Mouse (Mus musculus) limb, embryonic 15.5 days (tissue): ENCODE results near the gene Cercam. TPM values are rescaled to one million over a fixed set of nuclear protein-coding genes. Genes with fewer than 3 reads are reported as not detected.

Experiments used
- ATAC-seq: fragments of 200-750 bp; cut with Nextera tagmentation; 2 replicates; pipeline ENCODE4 v1.8.0; 2017; ENCODE audit warnings: low read depth, moderate TSS enrichment; ENCODE audit not compliant: insufficient number of reproducible peaks, low FRiP score, low TSS enrichment
- H3K27ac ChIP-seq: fragments of 300-500 bp; sonication (generic); 2 replicates; pipeline ENCODE4 v1.5.1; 2015; ENCODE audit warnings: moderate library complexity, mild to moderate bottlenecking, inconsistent platforms
- H3K27me3 ChIP-seq: fragments of 300-500 bp; sonication (generic); 2 replicates; pipeline ENCODE4 v1.6.1; 2015; ENCODE audit warnings: inconsistent platforms
- H3K36me3 ChIP-seq: fragments of 300-500 bp; sonication (generic); 2 replicates; pipeline ENCODE4 v1.6.1; 2015; ENCODE audit warnings: inconsistent platforms
- H3K4me1 ChIP-seq: fragments of 300-500 bp; sonication (generic); 2 replicates; pipeline ENCODE4 v1.6.1; 2015; ENCODE audit warnings: inconsistent platforms
- H3K4me2 ChIP-seq: fragments of 300-500 bp; sonication (generic); 2 replicates; pipeline ENCODE4 v1.6.1; 2015; ENCODE audit warnings: mild to moderate bottlenecking, inconsistent platforms
- H3K4me3 ChIP-seq: fragments of 300-500 bp; sonication (generic); 2 replicates; pipeline ENCODE4 v1.5.1; 2015; ENCODE audit warnings: mild to moderate bottlenecking, inconsistent platforms
- H3K9ac ChIP-seq: fragments of 300-500 bp; sonication (generic); 2 replicates; pipeline ENCODE4 v1.6.1; 2015; ENCODE audit warnings: inconsistent platforms
- H3K9me3 ChIP-seq: fragments of 300-500 bp; sonication (generic); 2 replicates; pipeline ENCODE4 v1.6.1; 2016; ENCODE audit warnings: inconsistent platforms
- WGBS: fragments of 180-500 bp; shearing (Covaris S2); methylation state at CpG from one replicate; pipeline ENCODE4 v1.1.7; 2015; 5-methylcytosine and 5-hydroxymethylcytosine counted together
- microRNA-seq: library from miRNA; unstranded; fragments of <30 nt; microRNA quantifications from one replicate; pipeline ENCODE4, GENCODE M21; 2016
- polyA plus RNA-seq: library from polyadenylated mRNA; unstranded; fragments of >200 nt; fragmentation: Nextera tagmentation; extraction: Ambion mirVana; gene quantifications from 2 replicates; pipeline ENCODE4 v1.2.1, GENCODE M21; 2015

The Cercam gene
- polyA plus RNA-seq, 1 experiment from 2014 or later, result 53.1 TPM

GRCm38 (mm10) chr2:29917621-29918020 is 48.7 kb downstream of the Cercam start:
- ATAC-seq, result no peak
- WGBS, result 92% methylated on average over 11 of the region's 11 CpGs
- Histone ChIP-seq H3K36me3 (peaks cover 88% of the 10 kb centered on the region), H3K9ac (no peak overlapping the region), H3K27me3 (no peaks in the 10 kb centered on the region), H3K4me3 (no peak overlapping the region), H3K4me1 (0 out of 2 replicates have a peak, but pooled peaks cover 2% of the 10 kb centered on the region), H3K4me2 (no peak overlapping the region), H3K9me3 (no peaks in the 10 kb centered on the region), H3K27ac (no peak overlapping the region)

- H3K4me2 ChIP-seq, result no peak overlapping the region
- WGBS, result 63% methylated on average over 11 of the region's 11 CpGs
- H3K36me3 ChIP-seq, result peaks cover 91% of the 10 kb centered on the region
- no peak overlapping the region for H3K4me3 ChIP-seq
- no peak overlapping the region for H3K9ac ChIP-seq
- 0 out of 2 replicates have a peak, but pooled peaks cover 2% of the 10 kb centered on the region for H3K4me1 ChIP-seq
- H3K27me3 ChIP-seq, result no peaks in the 10 kb centered on the region
- ATAC-seq, result no peak
- H3K27ac ChIP-seq, result no peak overlapping the region
- H3K9me3 ChIP-seq, result no peaks in the 10 kb centered on the region
Observed at GRCm38 (mm10) chr2:29922011-29922410, 53.0 kb downstream of the Cercam start.

GRCm38 (mm10) chr2:29926542-29926941 is 57.6 kb downstream of the Cercam start:
- H3K4me3 ChIP-seq, result no peak overlapping the region
- no peaks in the 10 kb centered on the region for H3K27me3 ChIP-seq
- H3K4me2 ChIP-seq, result no peak overlapping the region
- H3K27ac ChIP-seq, result no peak overlapping the region
- H3K9me3 ChIP-seq, result no peaks in the 10 kb centered on the region
- no peak for ATAC-seq
- H3K4me1 ChIP-seq, result 0 out of 2 replicates have a peak, but pooled peaks cover 2% of the 10 kb centered on the region
- no peak overlapping the region for H3K9ac ChIP-seq
- 91% methylated on average over 5 of the region's 5 CpGs for WGBS
- peaks cover 94% of the 10 kb centered on the region for H3K36me3 ChIP-seq

DNA sequence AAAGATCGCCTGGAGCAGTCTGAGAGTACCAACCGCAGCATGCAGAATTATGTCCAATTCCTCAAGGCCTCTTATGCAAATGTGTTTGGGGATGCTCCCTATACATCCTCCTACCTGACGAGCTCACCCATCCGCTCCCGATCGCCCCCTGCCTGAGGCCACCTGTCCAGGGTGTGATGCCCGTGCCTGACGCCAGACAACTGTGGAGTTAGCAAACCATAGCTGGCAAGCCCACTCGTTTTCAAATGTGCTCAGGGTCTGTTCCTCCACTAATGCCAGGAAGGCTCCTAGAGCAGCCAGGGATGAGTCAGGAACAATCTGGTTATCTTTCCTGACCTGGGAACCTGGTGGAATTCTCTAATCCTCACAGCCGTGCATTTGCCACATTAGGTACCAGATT is 61.5 kb downstream of the Cercam start:
- no peak overlapping the region for H3K9ac ChIP-seq

DNA sequence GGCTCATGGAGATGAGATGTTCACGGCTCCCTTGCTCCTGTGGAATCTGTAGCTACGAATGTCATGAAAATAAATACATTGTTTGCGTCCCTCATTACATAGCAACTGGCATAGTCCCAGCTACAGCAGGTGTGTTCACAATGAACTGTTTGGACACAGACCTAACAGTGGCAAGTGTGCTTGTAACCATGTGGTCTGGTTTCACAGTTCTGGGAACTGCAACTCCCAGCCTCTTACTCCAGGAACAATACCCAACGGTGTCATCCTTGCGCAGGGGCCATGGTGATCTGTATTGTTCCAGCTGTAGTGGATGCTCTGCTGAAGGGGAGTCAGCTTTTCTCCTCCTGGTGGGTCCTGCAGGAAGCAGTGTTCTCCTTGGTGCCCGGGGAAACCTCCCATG is 62.2 kb downstream of the Cercam start:
- H3K27ac ChIP-seq, result no peak overlapping the region
- no peaks in the 10 kb centered on the region for H3K9me3 ChIP-seq
- H3K4me1 ChIP-seq, result peaks cover 6% of the 10 kb centered on the region
- ATAC-seq, result no peak
- no peak overlapping the region for H3K9ac ChIP-seq
- H3K4me3 ChIP-seq, result no peak overlapping the region
- peaks cover 50% of the 10 kb centered on the region for H3K36me3 ChIP-seq
- 86% methylated on average over 6 of the region's 6 CpGs for WGBS
- no peaks in the 10 kb centered on the region for H3K27me3 ChIP-seq
- no peak overlapping the region for H3K4me2 ChIP-seq

More for the DNA sequence above, 61.5 kb downstream of the Cercam start:
- H3K4me1 ChIP-seq, result no peaks in the 10 kb centered on the region
- no peak for ATAC-seq
- no peak overlapping the region for H3K4me2 ChIP-seq
- peaks cover 57% of the 10 kb centered on the region for H3K36me3 ChIP-seq
- no peaks in the 10 kb centered on the region for H3K27me3 ChIP-seq
- H3K27ac ChIP-seq, result 0 out of 2 replicates have a peak overlapping the region, but pooled peaks have one; percentile 2
- H3K9me3 ChIP-seq, result no peaks in the 10 kb centered on the region
- 85% methylated on average over 10 of the region's 10 CpGs for WGBS
- H3K4me3 ChIP-seq, result no peak overlapping the region

Small RNA genes lying within 50 kb of the gene (microRNA-seq; reads per million reads assigned to microRNA genes)
- gene Mir219a-2 (not detected), gene Mir219b (not detected)

Other genes with a start within 250 kb of the Cercam start
- gene Rapgef1, start 249.4 kb upstream of the Cercam start, polyA plus RNA-seq, result 15.9 and 17.1 TPM in 2 replicates
- gene Gm13420, start 117.5 kb upstream of the Cercam start, polyA plus RNA-seq, result not detected in 2 replicates
- 0.33 TPM in 1 of 2 replicates, not detected in the other for gene Gm13547, start 109.9 kb upstream of the Cercam start, polyA plus RNA-seq
- gene Coq4, start 81.7 kb upstream of the Cercam start, polyA plus RNA-seq, result 25.4 and 26.7 TPM in 2 replicates
- 32.1 and 33.9 TPM in 2 replicates for gene Trub2, start 80.7 kb upstream of the Cercam start, polyA plus RNA-seq
- gene Slc27a4, start 66.5 kb upstream of the Cercam start, polyA plus RNA-seq, result 19.1 and 22.2 TPM in 2 replicates
- 24.4 and 27.5 TPM in 2 replicates for gene Urm1, start 49.1 kb upstream of the Cercam start, polyA plus RNA-seq
- gene Odf2, start 20.1 kb downstream of the Cercam start, polyA plus RNA-seq, result 49.6 and 52.1 TPM in 2 replicates
- 58.0 and 59.5 TPM in 2 replicates for gene Gle1, start 66.3 kb downstream of the Cercam start, polyA plus RNA-seq
- gene Sptan1, start 96.4 kb downstream of the Cercam start, polyA plus RNA-seq, result 89.3 and 95.5 TPM in 2 replicates
- gene Wdr34, start 179.7 kb downstream of the Cercam start, polyA plus RNA-seq, result 36.7 and 37.0 TPM in 2 replicates
- gene Set, start 188.2 kb downstream of the Cercam start, polyA plus RNA-seq, result 323 and 361 TPM in 2 replicates
- 8.6 and 10.4 TPM in 2 replicates for gene Pkn3, start 208.5 kb downstream of the Cercam start, polyA plus RNA-seq
- gene Zdhhc12, start 224.5 kb downstream of the Cercam start, polyA plus RNA-seq, result 21.1 and 21.6 TPM in 2 replicates